Mouse (Mus musculus): Measurements from ENCODE around the gene Rnf167.

- TF ChIP-seq CTCF (IDR thresholded peaks at IDR 0.05; ENCODE audit: control insufficient read depth, insufficient read depth, insufficient replicate concordance, low read depth, low read length) (no peak), POLR2A (IDR thresholded peaks at IDR 0.05; ENCODE audit: control insufficient read depth, low read depth, low read length) (no peak)
These were observed 27.9 kb upstream of the Rnf167 start, which contains the start of gene Chrne for GRCm38 (mm10) chr11:70619101-70619500.
